Mouse (Mus musculus): Measurements from ENCODE around the gene Tenm4. TPM values are rescaled to one million over a fixed set of nuclear protein-coding genes. Genes with fewer than 3 reads are reported as not detected.

The Tenm4 gene
- polyA plus RNA-seq, 1 experiment from 2014 or later: 48.9 TPM

- no peak overlapping the region for H3K9ac ChIP-seq (ENCODE audit: low read length)
- H3K4me1 ChIP-seq (ENCODE audit: control insufficient read depth, insufficient read depth, low read length): peaks cover 20% of the 10 kb centered on the region
- H3K4me3 ChIP-seq (ENCODE audit: low read depth, low read length): no peak overlapping the region
- H3K36me3 ChIP-seq (ENCODE audit: control insufficient read depth, insufficient read depth, low read length): no peaks in the 10 kb centered on the region
- DNase-seq (ENCODE audit: low spot score) (peak; percentile 52), ATAC-seq (no peak)
- no peak overlapping the region for H3K27ac ChIP-seq (ENCODE audit: low read depth, low read length)
- no peaks in the 10 kb centered on the region for H3K27me3 ChIP-seq (replicated peaks; ENCODE audit: control insufficient read depth, insufficient read depth, low read length)
- no peaks in the 10 kb centered on the region for H3K9me3 ChIP-seq (replicated peaks; ENCODE audit: control insufficient read depth, low read length)
- WGBS: 38% methylated on average over 3 of the region's 3 CpGs
- no peak overlapping the region for H3K4me2 ChIP-seq (ENCODE audit: low read length)
Observed at GRCm38 (mm10) chr7:96599081-96599480, 428.0 kb downstream of the Tenm4 start.

- Histone ChIP-seq H3K4me3 (ENCODE audit: low read depth, low read length) (no peak overlapping the region), H3K4me2 (ENCODE audit: low read length) (no peak overlapping the region), H3K27ac (ENCODE audit: low read depth, low read length) (no peak overlapping the region), H3K36me3 (ENCODE audit: control insufficient read depth, insufficient read depth, low read length) (no peaks in the 10 kb centered on the region), H3K9ac (ENCODE audit: low read length) (no peak overlapping the region), H3K27me3 (replicated peaks; ENCODE audit: control insufficient read depth, insufficient read depth, low read length) (no peaks in the 10 kb centered on the region), H3K9me3 (replicated peaks; ENCODE audit: control insufficient read depth, low read length) (no peaks in the 10 kb centered on the region), H3K4me1 (ENCODE audit: control insufficient read depth, insufficient read depth, low read length) (peaks cover 21% of the 10 kb centered on the region)
- 41% methylated on average over 4 of the region's 5 CpGs for WGBS
- DNase-seq (ENCODE audit: low spot score) (no peak), ATAC-seq (no peak)
Observed at GRCm38 (mm10) chr7:96600381-96600941, 429.4 kb downstream of the Tenm4 start.

GRCm38 (mm10) chr7:96604091-96604745 is 433.2 kb downstream of the Tenm4 start:
- no peak overlapping the region for H3K27ac ChIP-seq (ENCODE audit: low read depth, low read length)
- ATAC-seq (0 out of 2 replicates have a peak, but pooled peaks have one; percentile 54), DNase-seq (ENCODE audit: low spot score) (peak; percentile 19)
- 56% methylated on average over 3 of the region's 3 CpGs for WGBS
- H3K9ac ChIP-seq (ENCODE audit: low read length): no peak overlapping the region
- H3K9me3 ChIP-seq (replicated peaks; ENCODE audit: control insufficient read depth, low read length): no peaks in the 10 kb centered on the region
- H3K4me1 ChIP-seq (ENCODE audit: control insufficient read depth, insufficient read depth, low read length): peaks cover 4% of the 10 kb centered on the region; the same call in 1 of the 2 replicates
- no peaks in the 10 kb centered on the region for H3K27me3 ChIP-seq (replicated peaks; ENCODE audit: control insufficient read depth, insufficient read depth, low read length)
- H3K36me3 ChIP-seq (ENCODE audit: control insufficient read depth, insufficient read depth, low read length): no peaks in the 10 kb centered on the region
- no peak overlapping the region for H3K4me3 ChIP-seq (ENCODE audit: low read depth, low read length)
- no peak overlapping the region for H3K4me2 ChIP-seq (ENCODE audit: low read length)

- WGBS: 21% methylated on average over 2 of the region's 2 CpGs
- DNase-seq (ENCODE audit: low spot score) (peak; percentile 31), ATAC-seq (no peak)
- Histone ChIP-seq H3K9ac (ENCODE audit: low read length) (no peak overlapping the region), H3K9me3 (replicated peaks; ENCODE audit: control insufficient read depth, low read length) (no peaks in the 10 kb centered on the region), H3K4me1 (ENCODE audit: control insufficient read depth, insufficient read depth, low read length) (peaks cover 4% of the 10 kb centered on the region; the same call in 1 of the 2 replicates), H3K27ac (ENCODE audit: low read depth, low read length) (no peak overlapping the region), H3K4me3 (ENCODE audit: low read depth, low read length) (no peak overlapping the region), H3K4me2 (ENCODE audit: low read length) (no peak overlapping the region), H3K36me3 (ENCODE audit: control insufficient read depth, insufficient read depth, low read length) (no peaks in the 10 kb centered on the region), H3K27me3 (replicated peaks; ENCODE audit: control insufficient read depth, insufficient read depth, low read length) (no peaks in the 10 kb centered on the region)
Observed at GRCm38 (mm10) chr7:96605316-96605715, 434.3 kb downstream of the Tenm4 start.

- Histone ChIP-seq H3K4me3 (ENCODE audit: low read depth, low read length) (no peak overlapping the region), H3K9ac (ENCODE audit: low read length) (no peak overlapping the region), H3K27me3 (replicated peaks; ENCODE audit: control insufficient read depth, insufficient read depth, low read length) (no peaks in the 10 kb centered on the region), H3K4me1 (ENCODE audit: control insufficient read depth, insufficient read depth, low read length) (no peaks in the 10 kb centered on the region), H3K4me2 (ENCODE audit: low read length) (no peak overlapping the region), H3K27ac (ENCODE audit: low read depth, low read length) (no peak overlapping the region), H3K9me3 (replicated peaks; ENCODE audit: control insufficient read depth, low read length) (no peaks in the 10 kb centered on the region), H3K36me3 (ENCODE audit: control insufficient read depth, insufficient read depth, low read length) (no peaks in the 10 kb centered on the region)
- DNase-seq (ENCODE audit: low spot score) (no peak), ATAC-seq (no peak)
- 66% methylated on average over 10 of the region's 10 CpGs for WGBS
Observed at GRCm38 (mm10) chr7:96609854-96610586, 439.0 kb downstream of the Tenm4 start.

GRCm38 (mm10) chr7:96617371-96617770 is 446.3 kb downstream of the Tenm4 start:
- Histone ChIP-seq H3K27me3 (replicated peaks; ENCODE audit: control insufficient read depth, insufficient read depth, low read length) (no peaks in the 10 kb centered on the region), H3K27ac (ENCODE audit: low read depth, low read length) (no peak overlapping the region), H3K4me3 (ENCODE audit: low read depth, low read length) (no peak overlapping the region), H3K9ac (ENCODE audit: low read length) (no peak overlapping the region), H3K36me3 (ENCODE audit: control insufficient read depth, insufficient read depth, low read length) (no peaks in the 10 kb centered on the region), H3K9me3 (replicated peaks; ENCODE audit: control insufficient read depth, low read length) (no peaks in the 10 kb centered on the region), H3K4me1 (ENCODE audit: control insufficient read depth, insufficient read depth, low read length) (no peaks in the 10 kb centered on the region), H3K4me2 (ENCODE audit: low read length) (no peak overlapping the region)
- 87% methylated on average over 2 of the region's 2 CpGs for WGBS
- DNase-seq (ENCODE audit: low spot score) (no peak), ATAC-seq (no peak)

- DNase-seq (ENCODE audit: low spot score) (no peak), ATAC-seq (no peak)
- no peak overlapping the region for H3K4me2 ChIP-seq (ENCODE audit: low read length)
- 83% methylated on average over 4 of the region's 4 CpGs for WGBS
- H3K9ac ChIP-seq (ENCODE audit: low read length): no peak overlapping the region
- no peaks in the 10 kb centered on the region for H3K4me1 ChIP-seq (ENCODE audit: control insufficient read depth, insufficient read depth, low read length)
- no peak overlapping the region for H3K27ac ChIP-seq (ENCODE audit: low read depth, low read length)
- H3K9me3 ChIP-seq (replicated peaks; ENCODE audit: control insufficient read depth, low read length): no peaks in the 10 kb centered on the region
- no peaks in the 10 kb centered on the region for H3K27me3 ChIP-seq (replicated peaks; ENCODE audit: control insufficient read depth, insufficient read depth, low read length)
- no peaks in the 10 kb centered on the region for H3K36me3 ChIP-seq (ENCODE audit: control insufficient read depth, insufficient read depth, low read length)
- H3K4me3 ChIP-seq (ENCODE audit: low read depth, low read length): no peak overlapping the region
Observed at GRCm38 (mm10) chr7:96619930-96620472, 449.0 kb downstream of the Tenm4 start.

- H3K4me2 ChIP-seq (ENCODE audit: low read length): no peak overlapping the region
- 95% methylated on average over 3 of the region's 3 CpGs for WGBS
- H3K4me3 ChIP-seq (ENCODE audit: low read depth, low read length): no peak overlapping the region
- no peaks in the 10 kb centered on the region for H3K4me1 ChIP-seq (ENCODE audit: control insufficient read depth, insufficient read depth, low read length)
- no peaks in the 10 kb centered on the region for H3K27me3 ChIP-seq (replicated peaks; ENCODE audit: control insufficient read depth, insufficient read depth, low read length)
- no peak for ATAC-seq
- H3K36me3 ChIP-seq (ENCODE audit: control insufficient read depth, insufficient read depth, low read length): no peaks in the 10 kb centered on the region
- H3K27ac ChIP-seq (ENCODE audit: low read depth, low read length): no peak overlapping the region
- no peaks in the 10 kb centered on the region for H3K9me3 ChIP-seq (replicated peaks; ENCODE audit: control insufficient read depth, low read length)
- H3K9ac ChIP-seq (ENCODE audit: low read length): no peak overlapping the region
- no peak for DNase-seq (ENCODE audit: low spot score)
Observed at GRCm38 (mm10) chr7:96626338-96626737, 455.3 kb downstream of the Tenm4 start.
